Mouse (Mus musculus) bone marrow macrophage, adult 2 months (primary cell): Measurements from ENCODE around the gene Dusp3. TPM values are rescaled to one million over a fixed set of nuclear protein-coding genes. Genes with fewer than 3 reads are reported as not detected.

Experiments used
- H3K27ac ChIP-seq: 2 replicates; pipeline ENCODE4 v1.5.1; 2012; ENCODE audit warnings: low read depth, low read length; ENCODE audit not compliant: insufficient read depth
- H3K4me1 ChIP-seq: 2 replicates; pipeline ENCODE4 v1.6.1; 2012; ENCODE audit warnings: low read length; ENCODE audit not compliant: control insufficient read depth, insufficient read depth
- H3K4me3 ChIP-seq: 2 replicates; pipeline ENCODE4 v1.5.1; 2012; ENCODE audit warnings: mild to moderate bottlenecking, low read length, moderate library complexity; ENCODE audit not compliant: insufficient read depth
- CTCF ChIP-seq: IDR thresholded peaks from 2 replicates; pipeline ENCODE4 v1.5.1; 2012; ENCODE audit warnings: low read depth, mild to moderate bottlenecking, low read length, moderate library complexity
- POLR2A ChIP-seq: IDR thresholded peaks from 2 replicates; pipeline ENCODE4 v1.6.1; 2012; ENCODE audit warnings: mild to moderate bottlenecking, low read depth, low read length, borderline replicate concordance
- polyA plus RNA-seq: library from polyadenylated mRNA; stranded (reverse); fragments of >200 nt; gene quantifications from 2 replicates; pipeline ENCODE4 v1.2.4, GENCODE M21; 2012; ENCODE audit not compliant: missing spikeins, insufficient read depth, insufficient read length

The Dusp3 gene
- polyA plus RNA-seq, 1 experiment: 79.3 TPM

- Histone ChIP-seq H3K4me1 (peaks cover 47% of the 10 kb centered on the region), H3K27ac (peak overlapping the region; percentile 73), H3K4me3 (peak overlapping the region; percentile 45)
- TF ChIP-seq CTCF (no peak), POLR2A (no peak)
Measured at GRCm38 (mm10) chr11:101981850-101982249, 5.0 kb downstream of the Dusp3 start.

GRCm38 (mm10) chr11:101980603-101981157 lies 6.1 kb downstream of the Dusp3 start:
- H3K4me1 ChIP-seq: peaks cover 47% of the 10 kb centered on the region
- no peak overlapping the region for H3K4me3 ChIP-seq
- TF ChIP-seq POLR2A (no peak), CTCF (no peak)
- H3K27ac ChIP-seq: peak overlapping the region; percentile 73

- TF ChIP-seq CTCF (no peak), POLR2A (no peak)
- Histone ChIP-seq H3K27ac (peak overlapping the region; percentile 53), H3K4me3 (no peak overlapping the region), H3K4me1 (peaks cover 52% of the 10 kb centered on the region)
Measured at GRCm38 (mm10) chr11:101979140-101979539, 7.7 kb downstream of the Dusp3 start.

- TF ChIP-seq POLR2A (no peak), CTCF (no peak)
- peaks cover 61% of the 10 kb centered on the region for H3K4me1 ChIP-seq
Measured at GRCm38 (mm10) chr11:101976949-101977348, 9.9 kb downstream of the Dusp3 start.

GRCm38 (mm10) chr11:101974923-101975322 lies 11.9 kb downstream of the Dusp3 start:
- no peak overlapping the region for H3K4me3 ChIP-seq

More at GRCm38 (mm10) chr11:101976949-101977348, 9.9 kb downstream of the Dusp3 start:
- no peak overlapping the region for H3K4me3 ChIP-seq
- H3K27ac ChIP-seq: no peak overlapping the region

GRCm38 (mm10) chr11:101974181-101974580 lies 12.6 kb downstream of the Dusp3 start:
- no peak overlapping the region for H3K4me3 ChIP-seq
- peaks cover 46% of the 10 kb centered on the region for H3K4me1 ChIP-seq
- H3K27ac ChIP-seq: peak overlapping the region; percentile 99
- TF ChIP-seq POLR2A (no peak), CTCF (no peak)

More at GRCm38 (mm10) chr11:101974923-101975322, 11.9 kb downstream of the Dusp3 start:
- TF ChIP-seq POLR2A (no peak), CTCF (peak; percentile 50)
- Histone ChIP-seq H3K4me1 (peaks cover 52% of the 10 kb centered on the region), H3K27ac (no peak overlapping the region)

- no peak overlapping the region for H3K4me3 ChIP-seq
- TF ChIP-seq CTCF: no peak
- TF ChIP-seq POLR2A: no peak
- H3K27ac ChIP-seq: peak overlapping the region; percentile 99
- H3K4me1 ChIP-seq: peaks cover 39% of the 10 kb centered on the region
Measured at GRCm38 (mm10) chr11:101973496-101973895, 13.3 kb downstream of the Dusp3 start.

GRCm38 (mm10) chr11:101972651-101973050 lies 14.2 kb downstream of the Dusp3 start:
- Histone ChIP-seq H3K4me1 (peaks cover 36% of the 10 kb centered on the region), H3K27ac (peak overlapping the region; percentile 99)

GRCm38 (mm10) chr11:101972097-101972496 lies 14.7 kb downstream of the Dusp3 start:
- peaks cover 35% of the 10 kb centered on the region for H3K4me1 ChIP-seq
- H3K27ac ChIP-seq: peak overlapping the region; percentile 99
- TF ChIP-seq CTCF (no peak), POLR2A (no peak)
- no peak overlapping the region for H3K4me3 ChIP-seq

More at GRCm38 (mm10) chr11:101972651-101973050, 14.2 kb downstream of the Dusp3 start:
- no peak overlapping the region for H3K4me3 ChIP-seq
- TF ChIP-seq CTCF (no peak), POLR2A (no peak)

GRCm38 (mm10) chr11:101971410-101971809 lies 15.4 kb downstream of the Dusp3 start:
- Histone ChIP-seq H3K4me1 (peaks cover 35% of the 10 kb centered on the region), H3K27ac (peak overlapping the region; percentile 99), H3K4me3 (no peak overlapping the region)
- peak; percentile 99 for TF ChIP-seq CTCF
- no peak for TF ChIP-seq POLR2A

GRCm38 (mm10) chr11:101969835-101970234 lies 17.0 kb downstream of the Dusp3 start:
- TF ChIP-seq POLR2A (no peak), CTCF (no peak)
- no peak overlapping the region for H3K4me3 ChIP-seq
- no peak overlapping the region for H3K27ac ChIP-seq
- peaks cover 45% of the 10 kb centered on the region for H3K4me1 ChIP-seq
